Mouse (Mus musculus): ENCODE data around the gene Olfr1026. TPM values are rescaled to one million over a fixed set of nuclear protein-coding genes. Genes with fewer than 3 reads are reported as not detected.

Olfr1026 gene
- polyA plus RNA-seq (2012; rRNA removed; ENCODE audit: low replicate concordance), result not detected in 2 replicates

GRCm38 (mm10) chr2:85921258-85921657 lies at the start of gene Olfr1026:
TSS of gene Olfr1026 (plus strand) at chr2:85921558.

GRCm38 (mm10) chr2:85885340-85885739 lies 36.0 kb upstream of the Olfr1026 start, which contains the start of gene Olfr1023:
TSS of gene Olfr1023 (plus strand) at chr2:85885640.

GRCm38 (mm10) chr2:85904952-85905351 lies 16.4 kb upstream of the Olfr1026 start, which contains the start of gene Olfr1024:
TSS of gene Olfr1024 (minus strand) at chr2:85905052.

GRCm38 (mm10) chr2:85914893-85915292 lies 6.5 kb upstream of the Olfr1026 start, which contains the start of gene Olfr1025-ps1:
TSS of gene Olfr1025-ps1 (plus strand) at chr2:85915193.

GRCm38 (mm10) chr2:85950137-85950536 lies 28.8 kb downstream of the Olfr1026 start, which contains the start of gene Olfr1028:
TSS of gene Olfr1028 (plus strand) at chr2:85950437.

GRCm38 (mm10) chr2:85973595-85973994 lies 52.2 kb downstream of the Olfr1026 start, which contains the start of gene Olfr1029:
TSS of gene Olfr1029 (plus strand) at chr2:85973895.

Other genes with a start within 250 kb of the Olfr1026 start
- not detected in 2 replicates for gene Olfr1006, start 242.8 kb upstream of the Olfr1026 start, polyA plus RNA-seq (2012; rRNA removed; ENCODE audit: low replicate concordance)
- gene Olfr1008, start 232.1 kb upstream of the Olfr1026 start, polyA plus RNA-seq (2012; rRNA removed; ENCODE audit: low replicate concordance), result not detected in 2 replicates
- gene Olfr1009, start 206.1 kb upstream of the Olfr1026 start, polyA plus RNA-seq (2012; rRNA removed; ENCODE audit: low replicate concordance), result not detected in 2 replicates
- not detected in 2 replicates for gene Olfr1012, start 158.8 kb upstream of the Olfr1026 start, polyA plus RNA-seq (2012; rRNA removed; ENCODE audit: low replicate concordance)
- gene Olfr1013, start 154.5 kb upstream of the Olfr1026 start, polyA plus RNA-seq (2012; rRNA removed; ENCODE audit: low replicate concordance), result not detected in 2 replicates
- gene Olfr1014, start 148.8 kb upstream of the Olfr1026 start, polyA plus RNA-seq (2012; rRNA removed; ENCODE audit: low replicate concordance), result not detected in 2 replicates
- gene Olfr1015, start 139.5 kb upstream of the Olfr1026 start, polyA plus RNA-seq (2012; rRNA removed; ENCODE audit: low replicate concordance), result not detected in 2 replicates
- not detected in 2 replicates for gene Olfr1016, start 119.0 kb upstream of the Olfr1026 start, polyA plus RNA-seq (2012; rRNA removed; ENCODE audit: low replicate concordance)
- not detected in 2 replicates for gene Olfr1018, start 103.1 kb upstream of the Olfr1026 start, polyA plus RNA-seq (2012; rRNA removed; ENCODE audit: low replicate concordance)
- gene Olfr1019, start 76.1 kb upstream of the Olfr1026 start, polyA plus RNA-seq (2012; rRNA removed; ENCODE audit: low replicate concordance), result not detected in 2 replicates
- gene Olfr1020, start 74.5 kb upstream of the Olfr1026 start, polyA plus RNA-seq (2012; rRNA removed; ENCODE audit: low replicate concordance), result not detected in 2 replicates
- not detected in 2 replicates for gene Olfr1022, start 53.0 kb upstream of the Olfr1026 start, polyA plus RNA-seq (2012; rRNA removed; ENCODE audit: low replicate concordance)
- gene Olfr1023, start 35.9 kb upstream of the Olfr1026 start, polyA plus RNA-seq (2012; rRNA removed; ENCODE audit: low replicate concordance), result not detected in 2 replicates
- gene Olfr1024, start 16.5 kb upstream of the Olfr1026 start, polyA plus RNA-seq (2012; rRNA removed; ENCODE audit: low replicate concordance), result not detected in 2 replicates
- not detected in 2 replicates for gene Olfr1025-ps1, start 6.4 kb upstream of the Olfr1026 start, polyA plus RNA-seq (2012; rRNA removed; ENCODE audit: low replicate concordance)
- gene Olfr1028, start 28.9 kb downstream of the Olfr1026 start, polyA plus RNA-seq (2012; rRNA removed; ENCODE audit: low replicate concordance), result not detected in 2 replicates
- not detected in 2 replicates for gene Olfr1029, start 52.3 kb downstream of the Olfr1026 start, polyA plus RNA-seq (2012; rRNA removed; ENCODE audit: low replicate concordance)
- gene Olfr1030, start 57.7 kb downstream of the Olfr1026 start, polyA plus RNA-seq (2012; rRNA removed; ENCODE audit: low replicate concordance), result not detected in 2 replicates
- not detected in 2 replicates for gene Olfr1031, start 68.7 kb downstream of the Olfr1026 start, polyA plus RNA-seq (2012; rRNA removed; ENCODE audit: low replicate concordance)
- not detected in 2 replicates for gene Olfr1032, start 84.0 kb downstream of the Olfr1026 start, polyA plus RNA-seq (2012; rRNA removed; ENCODE audit: low replicate concordance)
- gene Olfr1033, start 99.1 kb downstream of the Olfr1026 start, polyA plus RNA-seq (2012; rRNA removed; ENCODE audit: low replicate concordance), result 0.29 and 0.73 TPM in 2 replicates
- gene Olfr1034, start 124.3 kb downstream of the Olfr1026 start, polyA plus RNA-seq (2012; rRNA removed; ENCODE audit: low replicate concordance), result 0.20 TPM in 1 of 2 replicates, not detected in the other
- gene Olfr1036, start 152.4 kb downstream of the Olfr1026 start, polyA plus RNA-seq (2012; rRNA removed; ENCODE audit: low replicate concordance), result not detected in 2 replicates
- gene Olfr1037, start 165.8 kb downstream of the Olfr1026 start, polyA plus RNA-seq (2012; rRNA removed; ENCODE audit: low replicate concordance), result not detected in 2 replicates
- not detected in 2 replicates for gene Olfr1039, start 214.4 kb downstream of the Olfr1026 start, polyA plus RNA-seq (2012; rRNA removed; ENCODE audit: low replicate concordance)
- not detected in 2 replicates for gene Olfr1040, start 225.2 kb downstream of the Olfr1026 start, polyA plus RNA-seq (2012; rRNA removed; ENCODE audit: low replicate concordance)
- gene Olfr1042, start 240.3 kb downstream of the Olfr1026 start, polyA plus RNA-seq (2012; rRNA removed; ENCODE audit: low replicate concordance), result not detected in 2 replicates
- gene Olfr1043, start 246.0 kb downstream of the Olfr1026 start, polyA plus RNA-seq (2012; rRNA removed; ENCODE audit: low replicate concordance), result not detected in 2 replicates